Mouse (Mus musculus) splenic B cell, adult 2 months (primary cell): ENCODE measurements at regions not wholly inside any gene's neighbourhood (a gene's known extent, or its start where the extent isn't known, plus 50 kb on each side); places are given as distances from the start of the nearest gene placed in this dataset.
"Not testable (repeated sequence)": the region's sequence is repeated elsewhere in the genome, so short reads cannot be mapped to it uniquely, and the experiment has no call there.

Experiments used
- DNase-seq: peaks from one replicate; pipeline ENCODE4 v3.0.0-alpha.2; 2011; ENCODE audit warnings: low read depth, low spot score
- H3K27me3 ChIP-seq: 2 replicates; pipeline ENCODE4 v1.6.1; 2012; ENCODE audit warnings: mild to moderate bottlenecking, low read length, moderate library complexity, mixed read lengths; ENCODE audit not compliant: control insufficient read depth, poor library complexity, insufficient read depth, severe bottlenecking
- H3K36me3 ChIP-seq: 2 replicates; pipeline ENCODE4 v1.6.1; 2012; ENCODE audit warnings: mild to moderate bottlenecking, low read length, moderate library complexity, mixed read lengths; ENCODE audit not compliant: control insufficient read depth, poor library complexity, insufficient read depth, severe bottlenecking

- H3K27me3 ChIP-seq = no peaks in the 10 kb centered on the region
- H3K36me3 ChIP-seq = no peaks in the 10 kb centered on the region
- no peak for DNase-seq
These were observed 132.3 kb upstream of the Syt13 start for GRCm38 (mm10) chr2:92782621-92783020.

- no peaks in the 10 kb centered on the region for H3K27me3 ChIP-seq
- no peaks in the 10 kb centered on the region for H3K36me3 ChIP-seq
- DNase-seq = no peak
These were observed 130.0 kb upstream of the Syt13 start for GRCm38 (mm10) chr2:92784916-92785315.

- Histone ChIP-seq H3K27me3 (no peaks in the 10 kb centered on the region), H3K36me3 (no peaks in the 10 kb centered on the region)
- DNase-seq = no peak
These were observed 126.9 kb upstream of the Syt13 start for GRCm38 (mm10) chr2:92787925-92788410.

- no peaks in the 10 kb centered on the region for H3K36me3 ChIP-seq
- no peak for DNase-seq
- no peaks in the 10 kb centered on the region for H3K27me3 ChIP-seq
These were observed 126.0 kb upstream of the Syt13 start for GRCm38 (mm10) chr2:92788875-92789274.

GRCm38 (mm10) chr2:92790374-92790773 lies 124.5 kb upstream of the Syt13 start:
- Histone ChIP-seq H3K36me3 (no peaks in the 10 kb centered on the region), H3K27me3 (no peaks in the 10 kb centered on the region)
- no peak for DNase-seq

GRCm38 (mm10) chr2:92799770-92800169 lies 115.1 kb upstream of the Syt13 start:
- H3K36me3 ChIP-seq = no peaks in the 10 kb centered on the region
- no peaks in the 10 kb centered on the region for H3K27me3 ChIP-seq
- DNase-seq = no peak

- no peaks in the 10 kb centered on the region for H3K36me3 ChIP-seq
- no peak for DNase-seq
- no peaks in the 10 kb centered on the region for H3K27me3 ChIP-seq
These were observed 114.2 kb upstream of the Syt13 start for GRCm38 (mm10) chr2:92800667-92801066.

GRCm38 (mm10) chr2:92804916-92805315 lies 110.0 kb upstream of the Syt13 start:
- Histone ChIP-seq H3K36me3 (no peaks in the 10 kb centered on the region), H3K27me3 (no peaks in the 10 kb centered on the region)
- DNase-seq = no peak

GRCm38 (mm10) chr2:92805761-92806160 lies 109.1 kb upstream of the Syt13 start:
- no peaks in the 10 kb centered on the region for H3K36me3 ChIP-seq
- no peaks in the 10 kb centered on the region for H3K27me3 ChIP-seq
- DNase-seq = no peak

GRCm38 (mm10) chr2:92806481-92807195 lies 108.3 kb upstream of the Syt13 start:
- Histone ChIP-seq H3K36me3 (no peaks in the 10 kb centered on the region), H3K27me3 (no peaks in the 10 kb centered on the region)
- no peak for DNase-seq

- no peaks in the 10 kb centered on the region for H3K27me3 ChIP-seq
- no peak for DNase-seq
- no peaks in the 10 kb centered on the region for H3K36me3 ChIP-seq
These were observed 107.5 kb upstream of the Syt13 start for GRCm38 (mm10) chr2:92807404-92807803.

- no peak for DNase-seq
- H3K36me3 ChIP-seq = no peaks in the 10 kb centered on the region
- H3K27me3 ChIP-seq = no peaks in the 10 kb centered on the region
These were observed 106.8 kb upstream of the Syt13 start for GRCm38 (mm10) chr2:92808121-92808520.

- H3K27me3 ChIP-seq = no peaks in the 10 kb centered on the region
- no peaks in the 10 kb centered on the region for H3K36me3 ChIP-seq
- no peak for DNase-seq
These were observed 105.7 kb upstream of the Syt13 start for GRCm38 (mm10) chr2:92809226-92809625.

- no peak for DNase-seq
- no peaks in the 10 kb centered on the region for H3K36me3 ChIP-seq
These were observed 105.1 kb upstream of the Syt13 start for GRCm38 (mm10) chr2:92809681-92810323.

GRCm38 (mm10) chr2:92810956-92811355 lies 103.9 kb upstream of the Syt13 start:
- peak; percentile 22 for DNase-seq
- H3K27me3 ChIP-seq, H3K36me3 ChIP-seq: not testable (repeated sequence)

More at GRCm38 (mm10) chr2:92809681-92810323, 105.1 kb upstream of the Syt13 start:
- H3K27me3 ChIP-seq = no peaks in the 10 kb centered on the region
